Mouse (Mus musculus): ENCODE data around the gene Rnf214. TPM values are rescaled to one million over a fixed set of nuclear protein-coding genes. Genes with fewer than 3 reads are reported as not detected.
A peak's percentile ranks its signal among the peaks of the same experiment; 100 is the strongest.

The Rnf214 gene
- polyA plus RNA-seq, 1 experiment from 2014 or later, result 70.4 TPM

- Histone ChIP-seq H3K4me1 (peaks cover 3% of the 10 kb centered on the region; the same call in 1 of the 2 replicates), H3K9ac (no peak overlapping the region), H3K4me2 (no peak overlapping the region), H3K27ac (no peak overlapping the region), H3K4me3 (no peak overlapping the region), H3K36me3 (0 out of 2 replicates have a peak, but pooled peaks cover 3% of the 10 kb centered on the region), H3K27me3 (no peaks in the 10 kb centered on the region), H3K9me3 (no peaks in the 10 kb centered on the region)
- 79% methylated on average over 2 of the region's 2 CpGs for WGBS
- no peak for ATAC-seq (ENCODE audit: insufficient number of reproducible peaks, insufficient read depth, low FRiP score, low TSS enrichment, low read depth)
Measured at GRCm38 (mm10) chr9:45833461-45833860, 73.2 kb downstream of the Rnf214 start.

GRCm38 (mm10) chr9:45832898-45833297, 73.8 kb downstream of the Rnf214 start:
- no peak for ATAC-seq (ENCODE audit: insufficient number of reproducible peaks, insufficient read depth, low FRiP score, low TSS enrichment, low read depth)
- Histone ChIP-seq H3K27me3 (no peaks in the 10 kb centered on the region), H3K4me2 (no peak overlapping the region), H3K4me3 (no peak overlapping the region), H3K27ac (no peak overlapping the region), H3K4me1 (peaks cover under 1% of the 10 kb centered on the region; the same call in 1 of the 2 replicates), H3K9me3 (no peaks in the 10 kb centered on the region), H3K9ac (no peak overlapping the region), H3K36me3 (0 out of 2 replicates have a peak, but pooled peaks cover 3% of the 10 kb centered on the region)
- WGBS, result 93% methylated on average over 2 of the region's 2 CpGs

GRCm38 (mm10) chr9:45829107-45829506, 77.6 kb downstream of the Rnf214 start:
- Histone ChIP-seq H3K4me3 (peak overlapping the region; percentile 74), H3K27me3 (no peaks in the 10 kb centered on the region), H3K27ac (no peak overlapping the region), H3K4me1 (peaks cover 9% of the 10 kb centered on the region), H3K36me3 (0 out of 2 replicates have a peak, but pooled peaks cover 3% of the 10 kb centered on the region), H3K9ac (no peak overlapping the region), H3K9me3 (no peaks in the 10 kb centered on the region), H3K4me2 (peak overlapping the region; percentile 80)
- WGBS, result 26% methylated on average over 10 of the region's 10 CpGs
- no peak for ATAC-seq (ENCODE audit: insufficient number of reproducible peaks, insufficient read depth, low FRiP score, low TSS enrichment, low read depth)

GRCm38 (mm10) chr9:45828291-45828963, 78.3 kb downstream of the Rnf214 start, which contains the start of gene Cep164:
Gene Cep164 (minus strand): TSS chr9:45828691.
- Histone ChIP-seq H3K27me3 (no peaks in the 10 kb centered on the region), H3K9me3 (no peaks in the 10 kb centered on the region), H3K27ac (peak within 1 kb of the TSS; percentile 88), H3K4me3 (peak within 1 kb of the TSS; percentile 74), H3K4me1 (peaks cover 9% of the 10 kb centered on the region), H3K36me3 (peaks cover 6% of the 10 kb centered on the region), H3K9ac (peak within 1 kb of the TSS; percentile 79), H3K4me2 (peak within 1 kb of the TSS; percentile 80)
- WGBS, result under 1% methylated on average over 31 of the region's 31 CpGs
- ATAC-seq (ENCODE audit: insufficient number of reproducible peaks, insufficient read depth, low FRiP score, low TSS enrichment, low read depth), result peak; percentile 89

GRCm38 (mm10) chr9:45827663-45828290, 78.9 kb downstream of the Rnf214 start:
- peak overlapping the region; percentile 74 for H3K4me3 ChIP-seq
- H3K4me1 ChIP-seq, result peaks cover 9% of the 10 kb centered on the region
- peak overlapping the region; percentile 79 for H3K9ac ChIP-seq
- no peak for ATAC-seq (ENCODE audit: insufficient number of reproducible peaks, insufficient read depth, low FRiP score, low TSS enrichment, low read depth)
- peak overlapping the region; percentile 80 for H3K4me2 ChIP-seq
- no peaks in the 10 kb centered on the region for H3K9me3 ChIP-seq
- peak overlapping the region; percentile 88 for H3K27ac ChIP-seq
- WGBS, result 3% methylated on average over 23 of the region's 23 CpGs
- H3K36me3 ChIP-seq, result peaks cover 11% of the 10 kb centered on the region
- no peaks in the 10 kb centered on the region for H3K27me3 ChIP-seq

GRCm38 (mm10) chr9:45818406-45819011, 88.2 kb downstream of the Rnf214 start:
- no peak overlapping the region for H3K27ac ChIP-seq
- no peak overlapping the region for H3K4me3 ChIP-seq
- no peaks in the 10 kb centered on the region for H3K4me1 ChIP-seq
- H3K9me3 ChIP-seq, result no peaks in the 10 kb centered on the region
- peaks cover 52% of the 10 kb centered on the region for H3K36me3 ChIP-seq
- no peak overlapping the region for H3K4me2 ChIP-seq
- ATAC-seq (ENCODE audit: insufficient number of reproducible peaks, insufficient read depth, low FRiP score, low TSS enrichment, low read depth), result no peak
- H3K27me3 ChIP-seq, result no peaks in the 10 kb centered on the region
- H3K9ac ChIP-seq, result no peak overlapping the region
- 84% methylated on average over 9 of the region's 9 CpGs for WGBS

- 73% methylated on average over 10 of the region's 10 CpGs for WGBS
Measured at GRCm38 (mm10) chr9:45815525-45815924, 91.2 kb downstream of the Rnf214 start.

GRCm38 (mm10) chr9:45815113-45815512, 91.6 kb downstream of the Rnf214 start:
- H3K27ac ChIP-seq, result no peak overlapping the region
- H3K4me2 ChIP-seq, result no peak overlapping the region
- no peak overlapping the region for H3K9ac ChIP-seq
- H3K9me3 ChIP-seq, result no peaks in the 10 kb centered on the region
- peaks cover 43% of the 10 kb centered on the region for H3K36me3 ChIP-seq
- no peak for ATAC-seq (ENCODE audit: insufficient number of reproducible peaks, insufficient read depth, low FRiP score, low TSS enrichment, low read depth)
- no peaks in the 10 kb centered on the region for H3K4me1 ChIP-seq
- H3K27me3 ChIP-seq, result no peaks in the 10 kb centered on the region
- H3K4me3 ChIP-seq, result no peak overlapping the region
- 80% methylated on average over 9 of the region's 9 CpGs for WGBS

More at GRCm38 (mm10) chr9:45815525-45815924, 91.2 kb downstream of the Rnf214 start:
- no peak overlapping the region for H3K4me2 ChIP-seq
- no peak overlapping the region for H3K4me3 ChIP-seq
- H3K9me3 ChIP-seq, result no peaks in the 10 kb centered on the region
- no peaks in the 10 kb centered on the region for H3K4me1 ChIP-seq
- H3K9ac ChIP-seq, result no peak overlapping the region
- H3K27me3 ChIP-seq, result no peaks in the 10 kb centered on the region
- no peak for ATAC-seq (ENCODE audit: insufficient number of reproducible peaks, insufficient read depth, low FRiP score, low TSS enrichment, low read depth)
- H3K36me3 ChIP-seq, result peaks cover 41% of the 10 kb centered on the region
- H3K27ac ChIP-seq, result no peak overlapping the region

Small RNA genes lying within 50 kb of the gene (microRNA-seq; reads per million reads assigned to microRNA genes)
- gene Mir7087, result not detected

Other genes with a start within 250 kb of the Rnf214 start
- 33.8 and 34.3 TPM in 2 replicates for gene Cep164, start 78.2 kb downstream of the Rnf214 start, polyA plus RNA-seq (2015; fragmentation: Nextera tagmentation; extraction: Ambion mirVana)
- gene Bace1, start 68.3 kb downstream of the Rnf214 start, polyA plus RNA-seq (2015; fragmentation: Nextera tagmentation; extraction: Ambion mirVana), result 34.4 and 35.5 TPM in 2 replicates
- 22.6 and 23.7 TPM in 2 replicates for gene Pcsk7, start 414 bp downstream of the Rnf214 start, polyA plus RNA-seq (2015; fragmentation: Nextera tagmentation; extraction: Ambion mirVana)
- gene Tagln, start 29.1 kb upstream of the Rnf214 start, polyA plus RNA-seq (2015; fragmentation: Nextera tagmentation; extraction: Ambion mirVana), result 25.3 and 27.7 TPM in 2 replicates
- gene Sidt2, start 48.3 kb upstream of the Rnf214 start, polyA plus RNA-seq (2015; fragmentation: Nextera tagmentation; extraction: Ambion mirVana), result 42.0 and 46.0 TPM in 2 replicates
- 180 and 206 TPM in 2 replicates for gene Pafah1b2, start 105.8 kb upstream of the Rnf214 start, polyA plus RNA-seq (2015; fragmentation: Nextera tagmentation; extraction: Ambion mirVana)
- gene Sik3, start 105.9 kb upstream of the Rnf214 start, polyA plus RNA-seq (2015; fragmentation: Nextera tagmentation; extraction: Ambion mirVana), result 7.4 and 9.3 TPM in 2 replicates

Measured in embryonic facial prominence, embryonic 13.5 days (tissue).